Mouse (Mus musculus): ENCODE data around the gene Coil. TPM values are rescaled to one million over a fixed set of nuclear protein-coding genes. Genes with fewer than 3 reads are reported as not detected.
"Not testable (repeated sequence)": the region's sequence is repeated elsewhere in the genome, so short reads cannot be mapped to it uniquely, and the experiment has no call there.

The Coil gene
- total RNA-seq, 2 experiments from 2014 or later: 27.8 to 28.3 TPM

- no peak for DNase-seq
- intact Hi-C loops (cut with DNase I): no loop called here
Observed at GRCm38 (mm10) chr11:89034592-89034991, 64.5 kb downstream of the Coil start.

GRCm38 (mm10) chr11:89035552-89035951, 65.5 kb downstream of the Coil start:
- intact Hi-C loops (cut with DNase I): no loop called here

GRCm38 (mm10) chr11:89038496-89038895, 68.4 kb downstream of the Coil start:
- intact Hi-C loops (cut with DNase I): no loop called here
- DNase-seq: no peak

More at GRCm38 (mm10) chr11:89035552-89035951, 65.5 kb downstream of the Coil start:
- no peak for DNase-seq

GRCm38 (mm10) chr11:89039325-89039724, 69.3 kb downstream of the Coil start:
- intact Hi-C loops (cut with DNase I): no loop called here
- DNase-seq: peak; percentile 45

- intact Hi-C loops (cut with DNase I): loop anchor here (10.0 kb wide), 1 partner anchor 46 kb away; the partner anchor contains the start of gene Trim25
- DNase-seq: not testable (repeated sequence)
Observed at GRCm38 (mm10) chr11:89041073-89041472, 71.0 kb downstream of the Coil start.

Other genes starting within 250 kb of the Coil start
- 10 to 100 TPM; 52.9 to 55.4 TPM for gene Akap1, start 105.7 kb upstream of the Coil start, total RNA-seq (2021)
- gene Scpep1, start 14.8 kb upstream of the Coil start, total RNA-seq (2021): 10 to 100 TPM; 26.7 to 26.8 TPM
- gene Elobl, start 3.3 kb upstream of the Coil start, total RNA-seq (2021): not detected
- gene Trim25, start 29.1 kb downstream of the Coil start, total RNA-seq (2021): 1 to 10 TPM; 5.6 to 5.8 TPM
- gene Dgke, start 96.6 kb downstream of the Coil start, total RNA-seq (2021): 10 to 100 TPM; 31.6 to 33.7 TPM
- gene Gm525, start 103.6 kb downstream of the Coil start, total RNA-seq (2021): not detected